Comparison of ENCODE assay signal across 11 mouse cellular contexts in the genomic region with DNA sequence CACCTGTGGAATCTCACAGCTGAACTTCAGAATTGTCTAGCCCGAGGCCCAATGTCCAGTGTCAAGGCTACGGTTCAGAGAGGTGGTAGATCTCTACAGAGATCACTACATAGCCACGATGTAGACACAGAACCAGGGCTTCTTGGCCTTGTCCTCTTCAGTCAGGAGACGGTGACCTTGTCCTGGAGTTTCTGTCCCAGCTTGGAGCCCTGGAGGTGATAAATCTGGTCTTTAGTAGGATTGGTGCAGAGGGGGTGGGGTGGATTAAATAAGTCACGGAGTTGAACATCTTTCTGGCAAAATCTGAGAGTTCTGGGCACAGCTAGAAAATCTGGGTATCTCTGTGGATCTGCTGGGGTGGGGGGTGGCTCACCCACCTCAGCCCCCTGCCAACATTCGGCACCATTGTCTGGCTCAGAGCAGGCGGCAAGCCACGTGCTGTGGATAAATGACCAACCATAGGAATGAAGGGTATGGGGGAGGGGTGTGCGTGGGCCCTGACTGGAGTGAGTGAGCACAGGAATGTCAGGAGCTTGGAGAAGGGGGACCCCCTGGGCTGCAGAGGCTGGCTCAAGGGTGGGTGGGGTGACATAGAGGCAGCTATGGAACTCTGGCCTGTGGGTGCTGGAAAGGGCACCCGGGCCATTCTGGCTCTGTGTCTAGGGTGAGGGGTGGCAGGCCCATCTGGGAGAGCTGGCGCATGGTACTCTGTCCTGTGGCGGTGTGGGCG. TPM values are rescaled to one million over a fixed set of nuclear protein-coding genes. Genes with fewer than 3 reads are reported as not detected.
A peak's percentile ranks its signal among the peaks of the same experiment; 100 is the strongest.
DNase-seq lines count a peak whose midpoint lies in the region; ATAC-seq and TF ChIP-seq lines count a peak whose summit lies in the region.
"Had no signal": no experiment of that assay in that cellular context is flagged by ENCODE, and none has a peak within 500 bp of the region (broad histone marks: within the 10 kb centered on the region; RNA-seq: fewer than 3 reads in every experiment).

No protein-coding gene starts in this region.

- H3K36me3 ChIP-seq in heart, embryonic 11.5 days (ENCODE audit: control insufficient read depth, insufficient read depth, low read length) = no peaks in the 10 kb centered on the region
- no peaks in the 10 kb centered on the region for H3K36me3 ChIP-seq in E14TG2a.4 (ENCODE audit: insufficient read depth, low read length)
- no peaks in the 10 kb centered on the region for H3K36me3 ChIP-seq in intestine, embryonic 16.5 days (ENCODE audit: control insufficient read depth, insufficient read depth, low read length)
- H3K36me3 ChIP-seq in limb, embryonic 13.5 days = no peaks in the 10 kb centered on the region
- H3K36me3 ChIP-seq: embryonic facial prominence, embryonic 12.5 days; limb, embryonic 12.5 days had no signal

- H3K4me3 ChIP-seq in heart, embryonic 11.5 days (ENCODE audit: low read depth, low read length) = no peak overlapping the region
- H3K4me3 ChIP-seq in E14TG2a.4 (replicated peaks; ENCODE audit: low read length) = peak overlapping the region; percentile 35; the same call in 1 of the 2 replicates
- no peak overlapping the region for H3K4me3 ChIP-seq in intestine, embryonic 16.5 days (ENCODE audit: low read length)
- H3K4me3 ChIP-seq in limb, embryonic 13.5 days = no peak overlapping the region
- H3K4me3 ChIP-seq: embryonic facial prominence, embryonic 12.5 days; limb, embryonic 12.5 days had no signal

- no peaks in the 10 kb centered on the region for H3K9me3 ChIP-seq in heart, embryonic 11.5 days (replicated peaks; ENCODE audit: control insufficient read depth, low read length)
- no peaks in the 10 kb centered on the region for H3K9me3 ChIP-seq in E14TG2a.4 (ENCODE audit: low read length)
- no peaks in the 10 kb centered on the region for H3K9me3 ChIP-seq in intestine, embryonic 16.5 days (ENCODE audit: control insufficient read depth, low read length)
- H3K9me3 ChIP-seq in limb, embryonic 13.5 days = no peaks in the 10 kb centered on the region
- H3K9me3 ChIP-seq: embryonic facial prominence, embryonic 12.5 days; limb, embryonic 12.5 days had no signal

- ATAC-seq in heart, embryonic 11.5 days (replicated peaks; ENCODE audit: insufficient number of reproducible peaks, low FRiP score, low TSS enrichment) = 0 out of 2 replicates have a peak, but pooled peaks have one; percentile 23
- ATAC-seq in intestine, embryonic 16.5 days = peak; percentile 36
- ATAC-seq in limb, embryonic 13.5 days (ENCODE audit: low FRiP score, low read depth) = 0 out of 2 replicates have a peak, but pooled peaks have one; percentile 25

- peaks cover 21% of the 10 kb centered on the region for H3K4me1 ChIP-seq in heart, embryonic 11.5 days (ENCODE audit: control insufficient read depth, insufficient read depth, low read length)
- peaks cover 71% of the 10 kb centered on the region for H3K4me1 ChIP-seq in E14TG2a.4 (replicated peaks; ENCODE audit: low read depth, low read length)
- peaks cover 48% of the 10 kb centered on the region for H3K4me1 ChIP-seq in intestine, embryonic 16.5 days (ENCODE audit: control insufficient read depth, insufficient read depth, low read length)
- peaks cover 36% of the 10 kb centered on the region for H3K4me1 ChIP-seq in limb, embryonic 13.5 days

- TF ChIP-seq CTCF in E14TG2a.4 (conservative IDR thresholded peaks at IDR 0.05; ENCODE audit: low read length) = no peak

- no peak overlapping the region for H3K27ac ChIP-seq in heart, embryonic 11.5 days (ENCODE audit: low read depth, low read length)
- peak overlapping the region; percentile 73 for H3K27ac ChIP-seq in intestine, embryonic 16.5 days (ENCODE audit: low read length)
- H3K27ac ChIP-seq in limb, embryonic 13.5 days = peak overlapping the region; percentile 12; the same call in 1 of the 2 replicates
- H3K27ac ChIP-seq: embryonic facial prominence, embryonic 12.5 days had no signal

- no peak overlapping the region for H3K9ac ChIP-seq in heart, embryonic 11.5 days (ENCODE audit: low read depth, low read length)
- H3K9ac ChIP-seq in intestine, embryonic 16.5 days (ENCODE audit: low read depth, low read length) = peak overlapping the region; percentile 45; the same call in 1 of the 2 replicates
- no peak overlapping the region for H3K9ac ChIP-seq in limb, embryonic 13.5 days
- H3K9ac ChIP-seq: embryonic facial prominence, embryonic 12.5 days; limb, embryonic 12.5 days had no signal

- no peak overlapping the region for H3K4me2 ChIP-seq in heart, embryonic 11.5 days
- no peak overlapping the region for H3K4me2 ChIP-seq in intestine, embryonic 16.5 days (ENCODE audit: low read depth, low read length)
- no peak overlapping the region for H3K4me2 ChIP-seq in limb, embryonic 13.5 days (replicated peaks)
- H3K4me2 ChIP-seq: embryonic facial prominence, embryonic 12.5 days; limb, embryonic 12.5 days had no signal

- H3K27me3 ChIP-seq in heart, embryonic 11.5 days (ENCODE audit: control insufficient read depth, insufficient read depth, low read length) = peaks cover 9% of the 10 kb centered on the region; the same call in 1 of the 2 replicates
- H3K27me3 ChIP-seq in E14TG2a.4 (ENCODE audit: insufficient read depth, low read length) = 0 out of 2 replicates have a peak, but pooled peaks cover 3% of the 10 kb centered on the region
- no peaks in the 10 kb centered on the region for H3K27me3 ChIP-seq in intestine, embryonic 16.5 days (replicated peaks; ENCODE audit: control insufficient read depth, insufficient read depth, low read length)
- no peaks in the 10 kb centered on the region; the same call in 1 of the 2 replicates for H3K27me3 ChIP-seq in limb, embryonic 13.5 days
- H3K27me3 ChIP-seq: embryonic facial prominence, embryonic 12.5 days; limb, embryonic 12.5 days had no signal

- 64% methylated on average over 13 of the region's 13 CpGs for WGBS in heart, embryonic 11.5 days (ENCODE audit: insufficient replicate concordance)
- WGBS in intestine, embryonic 16.5 days = 76% methylated on average over 13 of the region's 13 CpGs
- 72% methylated on average over 13 of the region's 13 CpGs for WGBS in limb, embryonic 13.5 days

- DNase-seq in heart, adult 11 months = no peak
- no peak for DNase-seq in ovary, adult 18-20 months (ENCODE audit: low spot score)
- no peak for DNase-seq in frontal cortex, postnatal 10 days (ENCODE audit: low spot score in 2 of 2)
- no peak for DNase-seq in adrenal gland, adult 8-10 months
- DNase-seq: thymus, adult 2 months had no signal

RNA-seq across cellular contexts. Expression of gene Rap1gap, which starts 32.8 kb away (rescaled TPM):
- polyA plus RNA-seq in heart, embryonic 11.5 days (2014; fragmentation: Nextera tagmentation; extraction: Ambion mirVana) = 3.3 and 5.1 TPM in 2 replicates
- polyA plus RNA-seq in intestine, embryonic 16.5 days (2015; fragmentation: Nextera tagmentation; extraction: Ambion mirVana) = 26.9 and 30.9 TPM in 2 replicates
- 10.7 and 11.4 TPM in 2 replicates for polyA plus RNA-seq in limb, embryonic 13.5 days (2015; fragmentation: Nextera tagmentation; extraction: Ambion mirVana)
- 100 to 1,000 TPM; 108 to 376 (median 251) TPM for total RNA-seq in adrenal gland, adult 8-10 months (2022)
